Mouse (Mus musculus): ENCODE results near the gene Neurl1a.

- TF ChIP-seq CTCF (IDR thresholded peaks at IDR 0.05; ENCODE audit: low read depth), result no peak
- TF ChIP-seq EP300 (IDR thresholded peaks at IDR 0.05; ENCODE audit: low read depth), result no peak
Measured at GRCm38 (mm10) chr19:47306128-47306916, 127.7 kb downstream of the Neurl1a start.
